Mouse (Mus musculus): Measurements from ENCODE around the gene Pih1d1.

GRCm38 (mm10) chr7:45121404-45121803 is 32.7 kb upstream of the Pih1d1 start:
- TF ChIP-seq CTCF (IDR thresholded peaks at IDR 0.05; ENCODE audit: insufficient read depth, low read length) = no peak
- peak; percentile 70; the same call in 1 of the 2 replicates for TF ChIP-seq POLR2A (IDR thresholded peaks at IDR 0.05; ENCODE audit: borderline replicate concordance, extremely low read depth, low read depth, low read length)
